Mouse (Mus musculus) C3H10T1/2 (cell line): ENCODE measurements around the gene Fndc3b. TPM values are rescaled to one million over a fixed set of nuclear protein-coding genes. Genes with fewer than 3 reads are reported as not detected.

ENCODE experiments used
- polyA plus RNA-seq, 2 experiments: library from polyadenylated mRNA; unstranded; fragments of >200 nt; fragmentation: generic; extraction: Trizol; gene quantifications; one replicate each; pipeline ENCODE4 v1.2.1; 2012; ENCODE audit warnings: missing spikeins in 2 of 2

Gene Fndc3b
- 10 to 100 TPM in 1 of 2 experiments, under 1 TPM in 1; 0.56 to 12.6 TPM for polyA plus RNA-seq

GRCm38 (mm10) chr3:27710648-27711428 is at the start of gene Fndc3b:
Gene Fndc3b (minus strand): TSS chr3:27711307.

GRCm38 (mm10) chr3:27371276-27371621 is 339.9 kb downstream of the Fndc3b start, which contains the start of gene Ghsr:
Gene Ghsr (plus strand): TSS chr3:27371351.

Other genes with a start within 250 kb of the Fndc3b start
- gene Tmem212, start 185.1 kb upstream of the Fndc3b start, polyA plus RNA-seq = not detected
- gene Pld1, start 227.4 kb upstream of the Fndc3b start, polyA plus RNA-seq = 1 to 10 TPM in 1 of 2 experiments, under 1 TPM in 1; 0.25 to 5.1 TPM